Mouse (Mus musculus) right cerebral cortex, postnatal 10 days (tissue): ENCODE results near the gene Rmnd5a.
A peak's percentile ranks its signal among the peaks of the same experiment; 100 is the strongest.
"Not testable (repeated sequence)": the region's sequence is repeated elsewhere in the genome, so short reads cannot be mapped to it uniquely, and the experiment has no call there.

ENCODE experiments used
- DNase-seq, 2 experiments: peaks; one replicate each; pipeline ENCODE4 v3.0.0; 2021; ENCODE audit warnings: low spot score in 2 of 2

The Rmnd5a gene

DNA sequence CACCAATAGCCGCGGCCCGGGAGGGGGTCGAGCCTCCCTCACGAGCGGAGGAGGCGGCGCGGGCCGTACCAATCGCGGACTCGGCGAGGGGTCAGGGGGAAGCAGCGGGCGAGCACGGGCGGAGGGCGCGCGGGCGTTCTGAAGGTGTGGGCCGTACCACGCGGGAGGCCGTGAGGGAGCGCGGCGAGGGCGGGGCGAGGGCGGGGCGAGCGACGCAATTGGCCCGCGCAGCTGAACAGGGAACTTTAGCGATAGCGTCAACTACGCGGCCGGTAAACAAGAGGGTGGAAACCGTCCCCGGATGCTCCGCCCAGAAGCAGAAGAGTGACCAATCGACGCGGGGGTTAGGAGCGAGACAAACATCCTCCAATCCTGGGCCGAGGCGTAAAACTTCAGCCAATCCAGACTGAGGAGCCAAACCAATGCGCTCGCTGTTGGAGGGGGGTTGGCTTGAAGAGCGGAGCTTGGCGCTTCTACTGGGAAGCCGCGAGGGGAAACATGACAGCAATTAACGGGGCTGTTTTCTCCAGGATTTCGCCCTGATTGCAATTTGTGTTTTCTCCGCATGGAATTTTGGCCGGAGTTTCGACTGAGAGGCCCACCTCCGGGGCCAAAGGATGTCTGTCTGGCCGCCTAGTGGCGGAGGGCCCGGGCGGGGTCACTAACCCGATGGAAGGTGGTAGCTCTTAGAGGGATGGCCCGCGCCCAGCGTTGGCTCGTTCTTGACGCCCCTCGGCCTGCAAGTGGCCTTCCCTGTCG, at the start of gene Rmnd5a:
Gene Rmnd5a (minus strand): TSS at position 146 of the 759 bp plus-strand sequence.
- peak; percentile 99 to 100 for DNase-seq

DNA sequence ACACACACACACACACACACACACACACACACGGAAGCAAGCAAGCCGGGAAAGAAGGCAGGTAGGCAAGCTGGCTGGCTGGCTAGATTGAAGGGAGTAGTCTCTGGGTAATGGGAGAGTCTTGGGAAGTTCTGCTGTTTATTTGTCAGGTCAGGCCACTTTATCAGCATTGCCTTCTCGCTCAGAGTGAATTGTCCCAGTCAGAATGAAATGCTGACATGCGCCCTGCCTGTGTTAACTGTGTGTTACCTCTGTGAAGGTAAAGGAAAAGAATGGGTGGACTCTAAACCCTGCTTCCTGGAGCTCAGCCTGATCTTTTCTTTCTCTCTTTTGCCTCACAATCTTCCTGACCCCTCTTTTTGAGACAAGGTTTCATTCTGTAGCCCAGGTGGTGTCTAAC, 47.5 kb upstream of the Rmnd5a start:
- no peak for DNase-seq

DNA sequence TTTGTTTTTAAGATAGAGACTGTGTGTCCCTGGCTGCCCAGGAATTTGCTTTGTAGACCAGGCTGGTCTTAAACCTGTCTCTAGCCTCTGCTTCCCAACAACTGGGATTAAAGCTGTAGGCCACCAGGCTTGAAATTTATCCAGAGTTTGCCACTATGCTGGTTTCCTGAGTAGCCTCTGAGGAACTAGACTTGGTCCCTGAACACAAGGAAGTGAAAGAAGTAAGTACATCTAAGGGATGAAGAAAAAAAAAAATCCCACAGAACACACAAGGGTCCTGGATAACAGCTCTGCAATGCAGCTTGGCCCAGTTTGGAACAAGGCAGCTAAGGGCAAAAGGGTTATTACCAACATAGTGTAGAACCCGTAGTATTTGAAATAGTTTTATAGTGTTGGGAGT, 46.4 kb upstream of the Rmnd5a start:
- no peak for DNase-seq

DNA sequence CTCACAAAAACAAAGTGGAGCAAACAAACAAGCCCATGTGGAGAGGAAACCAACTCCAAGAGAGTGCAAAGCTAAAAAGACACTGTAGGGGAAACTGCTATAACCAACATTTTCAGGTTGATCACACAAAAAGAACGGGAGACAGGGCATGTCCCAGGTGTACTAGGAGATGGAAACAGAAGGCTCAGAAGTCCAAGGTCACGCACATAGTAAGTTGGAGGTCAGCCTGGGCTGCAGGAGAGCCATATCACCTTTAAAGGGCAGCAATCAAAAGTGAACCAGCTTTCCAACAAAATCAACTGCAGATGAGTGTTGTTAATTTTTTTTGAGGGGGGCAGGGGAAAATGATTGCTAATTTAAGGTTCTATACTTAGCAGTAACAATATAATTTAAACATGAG, 45.8 kb upstream of the Rmnd5a start:
- DNase-seq, result no peak

DNA sequence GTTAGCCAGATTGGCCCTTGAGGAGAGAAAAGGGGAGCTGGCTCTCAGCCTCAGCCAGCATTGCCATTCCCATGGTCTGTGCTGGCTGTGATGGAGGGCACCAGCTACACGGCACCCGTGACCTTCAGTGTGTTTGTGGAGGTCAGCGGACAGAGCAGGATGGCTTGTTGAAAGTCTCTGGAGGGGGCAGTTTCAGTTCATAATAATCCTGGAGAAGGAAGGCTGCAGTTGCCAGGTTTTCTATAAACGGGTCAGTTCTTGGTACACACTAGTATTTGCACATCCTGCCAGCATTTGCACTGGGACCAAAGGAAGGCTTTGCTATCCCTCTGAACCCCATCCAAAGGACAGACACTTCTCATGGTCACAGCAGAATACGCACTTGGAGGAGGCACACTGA, 44.8 kb upstream of the Rmnd5a start:
- no peak for DNase-seq

DNA sequence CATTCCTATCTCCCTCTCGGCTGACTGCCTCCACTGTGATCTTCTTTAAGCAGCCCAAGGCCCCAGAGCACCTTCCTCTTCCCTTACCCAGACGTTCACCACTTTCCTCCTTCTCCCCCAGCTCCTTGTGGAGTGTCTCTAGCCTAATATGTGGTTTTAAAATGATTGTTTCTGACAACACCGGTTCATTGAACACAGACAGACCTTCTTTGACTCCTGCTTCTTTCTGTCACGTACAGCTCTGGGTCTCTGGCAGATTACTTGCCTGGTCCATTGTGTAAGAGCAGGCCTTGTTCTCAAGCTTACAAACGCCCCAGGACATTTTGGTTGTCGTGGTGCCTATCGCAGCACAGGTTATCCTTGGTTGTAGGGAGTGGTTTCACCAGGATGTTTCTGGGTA, 40.7 kb upstream of the Rmnd5a start:
- DNase-seq, result no peak

DNA sequence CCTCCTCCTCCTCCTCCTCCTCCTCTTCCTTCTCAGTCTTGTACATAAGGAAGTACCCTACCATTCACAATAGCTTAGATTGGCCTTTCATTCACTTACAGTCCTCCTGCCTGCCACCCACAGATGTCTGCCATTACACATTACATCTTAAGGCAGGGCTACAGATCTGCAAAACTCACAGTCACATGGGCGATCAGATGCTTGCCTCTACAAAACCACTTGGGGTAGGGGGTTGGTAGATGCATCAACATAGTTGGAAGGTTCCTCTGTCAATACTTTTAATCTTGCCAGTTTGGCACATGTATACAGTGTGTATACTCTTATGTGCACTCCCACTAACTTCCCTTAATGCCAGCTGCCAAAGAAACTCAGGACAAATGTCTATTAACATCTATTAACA, 39.7 kb upstream of the Rmnd5a start:
- DNase-seq, result no peak

DNA sequence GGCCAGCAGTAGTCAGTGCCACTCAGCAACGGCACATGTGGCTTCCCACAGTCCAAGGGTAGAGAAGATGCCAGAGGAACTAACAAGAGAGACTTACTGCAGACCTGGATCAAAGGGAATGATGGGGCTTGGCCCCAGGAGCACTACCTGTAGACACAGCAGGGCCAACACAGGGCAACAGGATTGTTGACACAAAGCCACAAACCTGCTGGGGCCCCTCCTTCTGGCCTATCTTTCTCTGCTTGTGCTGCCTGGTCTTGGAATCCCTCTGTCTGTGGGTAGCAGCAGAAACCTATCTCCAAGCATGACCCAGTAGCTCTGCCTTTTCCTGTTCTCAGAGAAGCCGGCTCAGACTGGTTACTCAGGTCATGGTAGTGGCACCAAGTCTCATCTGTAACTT, 39.2 kb upstream of the Rmnd5a start:
- DNase-seq, result not testable (repeated sequence)

DNA sequence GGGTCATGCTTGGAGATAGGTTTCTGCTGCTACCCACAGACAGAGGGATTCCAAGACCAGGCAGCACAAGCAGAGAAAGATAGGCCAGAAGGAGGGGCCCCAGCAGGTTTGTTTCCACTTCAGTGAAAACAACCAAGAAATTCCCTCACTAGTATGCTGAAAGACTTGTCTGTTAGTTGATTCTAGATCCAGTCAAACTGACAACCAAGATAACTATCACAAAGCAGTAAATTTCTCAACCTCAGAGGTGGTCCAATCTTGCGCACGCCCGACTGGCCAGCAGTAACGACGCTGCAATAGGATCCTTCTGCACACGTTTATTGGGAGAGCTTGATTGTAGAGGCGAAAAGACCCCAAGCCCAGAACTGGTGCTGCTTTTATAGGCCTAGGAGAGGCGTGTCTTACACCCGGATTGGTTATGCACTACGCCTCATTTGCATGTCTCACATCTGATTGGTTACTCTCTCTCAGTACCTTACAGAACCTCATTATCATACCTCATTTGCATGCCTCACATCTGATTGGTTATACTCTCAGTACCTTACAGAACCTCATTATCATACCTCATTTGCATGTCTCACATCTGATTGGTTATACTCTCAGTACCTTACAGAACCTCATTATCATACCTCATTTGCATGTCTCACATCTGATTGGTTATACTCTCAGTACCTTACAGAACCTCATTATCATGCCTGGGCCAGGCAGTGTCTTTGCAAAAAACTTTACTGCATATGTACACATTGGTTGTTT, 38.6 kb upstream of the Rmnd5a start:
- DNase-seq, result not testable (repeated sequence)

DNA sequence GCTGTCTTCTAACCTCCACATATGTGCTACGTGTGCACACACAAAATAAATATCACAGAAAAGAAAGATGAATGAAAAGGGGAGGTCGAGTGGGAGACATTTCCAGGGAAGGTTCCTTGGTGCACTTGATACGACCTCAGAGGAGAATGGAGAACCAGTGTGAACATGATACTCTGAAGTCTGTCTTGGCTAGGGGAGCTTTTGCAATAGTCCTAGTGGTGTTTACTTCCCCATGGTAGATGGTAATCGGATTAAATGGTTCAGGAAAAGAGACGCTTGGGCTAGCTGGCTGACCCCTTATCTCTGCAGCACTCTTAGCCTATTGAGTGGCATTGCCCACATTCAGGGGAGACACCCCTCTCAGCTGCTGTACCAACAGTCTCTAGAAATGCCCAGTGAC, 36.3 kb upstream of the Rmnd5a start:
- DNase-seq, result no peak

DNA sequence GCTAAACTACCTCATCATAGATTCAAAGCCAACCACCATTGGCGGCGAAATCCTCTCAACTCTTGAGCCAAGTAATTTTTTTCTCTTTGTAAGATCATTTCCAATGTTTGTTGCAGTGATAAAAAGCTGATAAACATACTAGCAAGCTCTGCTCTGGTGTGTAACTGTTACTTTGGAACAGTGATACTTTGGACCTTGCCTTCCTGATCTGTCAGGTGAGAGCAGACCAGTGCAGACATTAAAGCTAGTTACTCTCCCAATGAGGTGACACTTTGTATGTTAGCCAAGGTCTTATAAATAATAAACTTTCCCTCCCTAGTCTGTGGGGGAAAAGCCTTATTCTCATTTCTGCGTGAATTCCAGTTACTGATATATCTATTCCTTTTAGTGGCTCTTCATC, 35.2 kb upstream of the Rmnd5a start:
- DNase-seq, result no peak

DNA sequence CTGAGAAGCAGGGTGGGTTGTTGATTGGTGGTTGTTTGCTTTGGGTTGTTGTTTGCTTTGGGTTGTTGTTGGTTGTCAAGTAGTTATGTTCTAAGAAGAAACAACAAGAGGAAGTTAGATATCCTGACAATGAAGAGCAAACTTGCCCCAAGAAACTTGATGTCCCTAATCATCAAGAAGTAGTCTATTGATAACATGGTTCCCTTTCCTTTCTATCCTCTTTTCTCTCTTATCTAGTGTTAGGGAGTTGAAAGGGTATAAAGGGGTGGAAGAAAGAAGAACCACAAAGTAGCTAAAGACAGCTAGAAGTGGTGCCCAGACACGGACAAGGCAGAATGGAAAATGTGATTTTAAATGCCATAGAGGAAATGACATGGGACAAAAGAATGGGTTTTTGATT, 32.3 kb upstream of the Rmnd5a start:
- DNase-seq, result no peak

DNA sequence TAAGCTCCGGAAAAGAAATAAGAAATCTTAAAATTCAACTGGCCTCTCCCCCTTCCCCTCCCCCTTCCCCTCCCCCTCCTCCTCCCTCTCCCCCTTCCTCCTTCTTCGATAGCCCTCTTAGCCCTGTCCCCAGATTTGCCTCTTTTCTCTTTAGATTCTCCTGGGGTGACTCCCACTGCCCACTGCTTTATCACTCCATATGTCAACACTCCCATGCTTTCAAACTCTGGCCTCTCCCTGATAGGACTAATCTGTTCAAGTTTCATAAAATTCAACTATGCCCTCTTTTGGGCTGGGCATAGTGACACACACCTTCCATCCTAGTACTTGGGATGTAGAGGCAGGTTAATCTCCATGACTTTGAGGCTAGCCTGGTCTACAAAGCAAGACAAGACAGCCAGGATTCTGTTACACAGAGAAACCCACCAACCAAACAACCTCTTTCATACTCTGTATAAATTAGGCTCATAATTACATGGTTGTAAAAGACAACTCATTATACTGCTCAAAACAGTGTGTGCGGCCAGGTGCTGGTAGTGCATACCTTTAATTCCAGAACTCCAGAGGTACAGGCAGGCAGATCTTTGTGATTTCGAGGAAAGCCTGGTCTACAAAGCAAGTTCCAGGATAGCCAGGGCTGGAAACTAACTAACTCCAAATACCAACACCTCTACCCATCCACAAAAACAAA, 31.5 kb upstream of the Rmnd5a start:
- DNase-seq, result no peak

DNA sequence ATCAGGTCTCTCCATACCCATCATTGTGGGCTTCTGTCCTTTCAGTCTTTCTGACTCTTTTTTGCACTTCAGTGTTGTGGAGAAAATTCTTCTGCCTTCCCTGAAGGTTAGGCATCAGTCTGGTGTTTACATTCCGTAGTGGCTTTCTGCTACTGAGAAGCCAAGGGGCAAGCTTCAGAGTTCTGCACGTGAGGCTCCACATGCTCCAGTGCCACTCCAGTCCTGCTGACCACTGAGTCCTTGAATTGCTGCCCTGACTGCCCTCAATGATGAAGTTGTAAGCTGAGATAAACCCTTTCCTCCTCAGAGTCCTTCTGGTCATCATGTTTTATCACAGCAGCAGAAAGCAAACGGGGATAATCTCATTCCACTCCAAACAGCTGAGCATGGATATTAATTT, 28.9 kb upstream of the Rmnd5a start:
- no peak for DNase-seq

DNA sequence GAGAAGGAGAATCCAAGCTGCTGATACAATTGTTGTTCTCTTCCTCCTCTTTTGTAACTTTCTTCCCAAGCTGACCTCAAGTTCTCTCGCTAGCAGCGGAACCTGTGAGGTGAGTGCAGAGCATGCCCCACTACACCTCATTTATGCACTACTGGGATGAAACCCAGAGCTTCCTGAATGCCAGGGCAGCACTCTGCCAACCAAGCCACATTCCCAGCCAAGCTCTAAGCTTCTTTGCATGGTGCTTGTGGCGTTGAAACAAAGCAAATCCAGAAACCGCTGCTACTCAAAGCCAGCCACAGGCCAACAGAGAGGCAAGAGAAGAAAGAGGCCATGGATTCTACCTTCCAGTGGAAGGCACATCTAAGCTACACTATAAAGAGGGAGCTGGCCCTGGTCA, 27.3 kb upstream of the Rmnd5a start:
- DNase-seq, result peak; percentile 42 to 52

DNA sequence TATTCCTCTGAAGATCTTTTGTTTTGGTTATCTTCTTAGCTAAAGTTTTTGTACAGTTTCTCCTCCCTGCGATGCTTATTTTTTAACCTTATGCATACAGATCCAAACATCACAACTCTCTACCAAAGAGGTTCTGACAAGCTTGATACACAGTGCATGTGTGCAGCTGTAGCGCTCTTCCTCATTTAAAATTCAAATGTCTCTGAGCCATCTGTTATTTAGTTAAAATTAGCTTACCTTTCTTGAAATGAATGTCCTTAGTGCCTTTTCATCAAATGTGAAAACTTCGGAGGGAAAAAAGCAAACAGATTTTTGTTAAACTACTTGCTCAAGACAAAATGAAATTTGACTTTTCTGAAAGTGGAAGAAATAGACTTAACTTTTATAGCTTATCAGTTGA, 24.7 kb upstream of the Rmnd5a start:
- DNase-seq, result no peak

DNA sequence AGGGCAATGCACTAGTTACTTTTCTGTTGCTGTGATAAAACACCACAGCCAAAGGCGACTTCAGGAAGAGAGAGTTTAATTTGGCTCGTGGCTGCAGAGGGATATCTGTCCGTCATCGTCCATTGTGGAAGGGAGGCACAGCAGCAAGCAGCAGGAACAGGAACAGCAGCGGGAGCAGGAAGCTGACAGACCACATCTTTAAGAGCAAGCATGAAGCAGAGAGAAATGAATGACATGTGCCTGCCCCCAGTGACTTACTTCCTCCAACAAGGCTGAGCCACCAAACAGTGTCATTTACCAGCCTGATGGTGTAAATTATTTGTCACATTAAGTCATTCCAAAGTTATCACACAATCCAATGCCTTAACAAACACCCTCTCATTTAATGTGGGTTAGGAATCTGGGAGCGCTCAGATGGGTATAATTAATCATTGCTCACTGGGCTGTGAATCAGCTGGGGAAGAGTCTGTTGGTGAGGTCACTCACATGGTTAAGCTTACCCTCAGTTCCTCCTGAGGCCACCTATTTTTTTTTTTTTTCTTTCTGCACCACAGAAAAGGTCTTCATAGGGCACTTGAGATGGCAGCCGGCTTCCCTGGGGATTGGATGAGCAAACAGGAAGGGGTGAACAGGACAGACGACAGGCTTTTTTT, 17.6 kb upstream of the Rmnd5a start:
- DNase-seq, result no peak

DNA sequence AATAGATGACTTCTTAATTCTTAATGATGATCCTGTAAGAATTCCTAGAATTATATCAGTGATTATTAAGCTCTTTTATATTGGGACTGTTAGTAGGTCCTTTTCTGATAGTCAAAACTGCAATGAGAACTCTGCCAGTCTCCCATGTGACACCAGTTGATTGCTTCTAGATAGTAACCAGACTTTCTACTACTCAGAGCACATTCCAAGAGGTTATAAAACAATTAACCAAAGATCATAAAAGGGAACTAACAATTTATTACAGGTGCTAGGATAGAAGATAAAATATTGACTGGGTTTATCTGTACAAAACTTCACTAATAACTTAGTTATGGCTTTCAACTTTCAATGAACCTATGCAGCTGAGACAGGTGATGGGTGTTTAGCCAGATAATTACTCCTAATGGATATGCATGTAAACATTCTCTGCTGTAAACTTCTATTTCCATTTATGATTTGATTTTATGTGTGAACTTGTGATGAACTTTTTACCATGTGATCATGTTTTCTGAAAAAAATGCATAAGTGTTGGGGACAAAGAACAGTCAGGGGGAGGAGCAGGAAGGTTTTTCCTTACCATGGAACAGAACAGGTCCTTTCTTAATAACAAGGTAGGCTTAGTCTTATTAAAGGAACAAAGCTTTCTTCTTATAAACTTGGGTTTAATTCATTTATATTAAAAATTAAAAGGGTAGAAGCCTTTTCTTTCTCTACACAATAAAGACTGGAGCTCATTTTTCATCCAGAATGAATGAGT, 13.7 kb upstream of the Rmnd5a start:
- not testable (repeated sequence) for DNase-seq

DNA sequence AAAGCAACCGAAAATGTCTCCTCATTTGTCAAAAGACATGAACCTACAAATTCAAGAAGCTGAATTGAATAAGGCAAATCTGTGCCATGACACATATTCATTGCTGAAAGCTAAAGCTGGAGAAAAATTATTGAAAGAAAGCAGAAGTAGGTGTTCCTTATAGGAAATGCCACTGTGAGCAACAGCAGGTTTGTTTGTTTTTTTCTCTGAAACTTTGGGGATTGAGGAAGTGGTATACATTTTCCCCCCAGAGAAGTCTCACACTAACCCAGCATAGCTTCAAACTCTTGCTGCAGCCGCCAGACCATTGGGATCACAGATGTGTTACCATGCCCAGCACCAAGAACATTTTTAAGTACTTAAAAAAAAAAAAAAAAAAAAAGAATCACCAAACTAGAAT, 12.4 kb upstream of the Rmnd5a start:
- DNase-seq, result no peak

DNA sequence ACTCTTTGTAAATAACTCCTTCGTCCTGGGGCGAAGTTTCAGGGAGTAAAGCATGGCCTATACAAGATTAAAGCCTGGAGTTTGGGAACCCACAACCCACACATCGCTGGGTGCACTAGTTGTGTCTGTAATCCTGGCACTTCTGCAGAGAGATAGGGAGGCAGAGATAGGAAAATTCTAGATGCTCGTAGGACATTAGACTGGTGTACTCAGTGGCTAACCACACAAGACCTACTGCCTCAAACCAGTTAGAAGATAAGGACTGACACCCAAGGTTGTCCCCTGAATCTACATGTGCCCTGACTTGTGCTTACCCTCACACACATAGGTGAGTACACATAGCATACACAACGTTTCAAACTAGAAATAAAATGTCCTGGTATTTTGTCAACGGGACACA, 5.1 kb upstream of the Rmnd5a start:
- no peak for DNase-seq

DNA sequence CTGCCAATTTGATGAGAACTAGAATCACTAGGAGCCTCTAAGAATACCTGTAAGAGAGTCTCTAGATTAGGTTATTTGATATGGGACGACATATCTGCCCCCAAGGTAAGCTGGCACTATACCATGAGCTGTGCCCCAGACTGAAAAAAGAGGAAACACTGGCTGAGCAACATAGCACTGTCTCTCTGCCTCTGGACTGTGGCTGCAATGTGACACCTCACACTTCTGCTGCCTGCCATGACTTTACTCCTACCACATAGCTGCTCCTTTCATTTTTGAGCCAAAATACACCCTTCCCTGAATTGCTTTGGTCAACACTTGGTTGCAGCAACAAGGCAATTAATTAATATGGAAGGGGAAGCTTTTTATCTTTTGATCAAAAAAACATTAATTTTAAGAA, 4.3 kb upstream of the Rmnd5a start:
- DNase-seq, result no peak

DNA sequence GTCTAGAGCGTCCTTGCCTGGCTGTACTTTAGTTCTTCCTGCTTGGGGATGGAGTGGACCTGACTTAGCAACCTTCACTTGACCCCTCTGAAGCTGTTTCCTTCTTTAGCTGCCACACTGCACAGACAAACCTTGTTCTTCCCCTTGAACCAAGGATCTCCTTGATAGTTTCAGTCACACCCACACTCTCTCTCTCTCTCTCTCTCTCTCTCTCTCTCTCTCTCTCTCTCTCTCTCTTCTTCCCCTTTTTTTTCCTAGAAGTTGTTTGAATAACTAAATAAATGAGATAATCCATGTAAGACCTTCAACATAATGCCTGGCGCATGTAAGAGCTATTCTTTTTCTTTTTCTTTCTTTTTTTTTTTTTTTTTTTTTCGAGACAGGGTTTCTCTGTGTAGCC, 1.7 kb upstream of the Rmnd5a start:
- no peak for DNase-seq
